Mouse (Mus musculus) frontal cortex, postnatal 14 days (tissue): ENCODE measurements around the gene Isoc2b.
"Not testable (repeated sequence)": the region's sequence is repeated elsewhere in the genome, so short reads cannot be mapped to it uniquely, and the experiment has no call there.

ENCODE experiments used
- DNase-seq, 2 experiments: peaks; one replicate each; pipeline ENCODE4 v3.0.0; 2022; ENCODE audit warnings: low spot score in 2 of 2

Isoc2b gene

DNA sequence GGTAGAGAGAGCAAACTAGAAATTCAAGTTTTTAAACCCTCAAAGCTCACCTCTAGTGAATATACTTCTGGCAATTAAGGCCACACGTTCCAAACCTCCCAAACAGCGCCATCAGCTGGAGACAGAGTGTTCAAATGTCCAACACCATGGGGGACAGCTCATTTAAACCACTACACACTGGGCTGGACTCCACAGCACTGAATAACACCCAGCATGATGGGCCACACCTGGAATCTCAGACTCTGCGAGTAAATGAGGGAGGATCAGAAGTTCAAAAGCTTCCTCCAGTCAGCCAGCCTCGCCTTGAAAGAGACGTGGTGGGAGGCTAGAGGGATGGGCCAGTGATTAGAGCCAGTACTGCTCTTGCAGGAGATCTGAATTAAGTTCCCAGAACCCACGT is at the start of gene Isoc2b:
Gene Isoc2b, minus strand, starts transcription at position 126 of the 400 bp plus-strand sequence.
- no peak for DNase-seq

GRCm38 (mm10) chr7:4919096-4919495 is 49.0 kb upstream of the Isoc2b start:
- no peak for DNase-seq

DNA sequence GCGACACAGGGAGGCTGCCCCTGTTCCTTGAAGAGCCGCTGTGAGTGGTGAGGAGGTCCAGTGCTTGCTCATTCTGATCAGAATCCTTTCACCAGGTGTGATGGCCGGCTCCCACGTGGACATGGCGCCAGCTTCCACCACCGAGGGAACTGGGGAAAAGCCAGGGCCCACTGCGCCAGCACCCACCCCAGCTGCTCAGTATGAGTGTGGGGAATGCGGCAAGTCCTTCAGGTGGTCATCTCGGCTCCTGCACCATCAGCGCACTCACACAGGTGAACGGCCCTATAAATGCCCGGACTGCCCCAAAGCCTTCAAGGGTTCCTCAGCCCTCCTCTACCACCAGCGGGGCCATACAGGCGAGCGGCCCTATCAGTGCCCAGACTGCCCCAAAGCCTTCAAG is 48.6 kb upstream of the Isoc2b start:
- DNase-seq = no peak

DNA sequence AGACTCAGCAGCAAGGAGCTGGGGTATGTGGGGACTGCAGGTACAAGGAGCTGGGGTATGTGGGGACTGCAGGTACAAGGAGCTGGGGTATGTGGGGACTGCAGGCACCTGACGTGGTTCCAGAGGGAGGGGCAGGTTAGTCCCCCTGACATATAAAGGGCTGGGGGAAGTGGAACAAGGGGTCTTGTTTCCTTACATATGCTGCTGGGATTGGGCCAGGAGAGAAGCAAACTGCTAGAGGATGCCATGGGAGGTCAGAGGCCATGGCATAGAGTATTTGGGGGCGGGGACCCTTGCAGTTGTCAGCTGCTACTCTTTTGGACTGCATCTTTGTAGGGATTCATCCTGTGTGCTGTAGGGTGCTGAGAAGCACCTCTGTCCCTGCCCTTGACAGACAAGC is 47.4 kb upstream of the Isoc2b start:
- no peak for DNase-seq

DNA sequence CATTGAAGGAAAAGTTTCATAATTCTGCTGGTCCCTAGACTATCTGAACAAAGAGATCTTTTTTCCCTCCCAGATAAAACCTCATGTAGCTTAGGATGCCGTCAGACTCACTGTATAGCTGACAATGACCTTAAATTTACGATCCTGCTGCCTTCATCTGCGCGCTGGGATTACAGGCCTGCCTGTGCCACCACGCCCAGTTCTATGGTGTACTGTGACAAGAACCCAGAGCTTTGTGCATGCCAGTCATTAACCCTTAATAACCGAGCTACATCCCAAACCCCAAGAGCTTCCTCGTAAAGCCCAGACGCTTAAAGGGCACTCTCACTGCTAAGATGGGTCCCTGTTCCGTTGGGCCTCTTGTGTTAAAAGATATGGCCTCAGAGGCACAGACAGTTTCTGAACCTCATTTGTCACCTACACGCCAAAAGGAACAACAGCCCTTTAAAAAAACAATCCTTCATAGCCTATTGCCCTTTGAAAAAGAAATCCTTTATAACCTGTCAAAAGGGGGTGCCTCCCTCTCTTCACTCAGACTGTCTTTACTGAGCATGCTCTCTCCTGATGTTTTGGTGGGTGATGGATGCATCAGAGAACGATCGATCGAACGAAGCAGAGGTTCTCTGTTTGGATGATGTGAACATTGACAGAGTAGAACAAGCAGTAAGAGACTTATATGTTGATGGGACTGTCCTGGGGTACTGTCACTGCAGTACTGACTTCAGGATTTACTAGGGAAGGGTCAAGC is 45.8 kb upstream of the Isoc2b start:
- DNase-seq = no peak

DNA sequence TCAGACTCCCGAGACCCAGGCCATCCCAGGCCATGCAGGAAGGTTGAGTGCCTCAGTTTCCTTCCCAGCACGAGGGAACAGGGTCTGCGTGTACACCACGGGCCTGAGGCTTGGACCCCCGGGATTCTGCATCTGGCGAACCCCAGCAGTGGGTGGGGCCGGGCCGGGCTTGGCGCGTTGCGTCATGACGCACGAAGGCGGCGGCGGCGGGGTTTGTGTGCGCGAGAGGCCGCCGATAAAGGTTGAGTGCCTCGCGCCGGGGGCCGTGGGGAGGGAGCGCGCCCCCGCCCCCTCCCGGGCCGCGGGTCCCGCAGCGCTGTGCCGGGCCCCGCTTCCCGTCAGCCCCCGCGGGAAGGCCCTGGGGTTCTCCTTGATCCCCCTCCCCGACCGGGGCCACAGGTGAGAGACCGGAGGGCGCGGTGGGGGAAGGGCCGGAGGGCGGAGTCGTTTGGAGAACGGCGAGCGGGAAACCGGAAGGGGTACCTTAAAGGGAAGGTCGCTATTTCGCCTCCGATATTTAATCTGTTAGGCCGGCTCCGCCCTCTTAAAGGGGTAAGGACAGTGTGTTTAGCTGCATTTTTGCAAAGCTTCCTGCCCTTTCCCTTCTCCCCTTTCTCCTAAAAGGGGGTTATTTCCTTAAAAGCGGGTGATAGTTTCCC is 45.1 kb upstream of the Isoc2b start, which contains the start of gene Zfp628:
Gene Zfp628, plus strand, starts transcription at position 211 of the 659 bp plus-strand sequence.
- peak; percentile 87 to 93 for DNase-seq

DNA sequence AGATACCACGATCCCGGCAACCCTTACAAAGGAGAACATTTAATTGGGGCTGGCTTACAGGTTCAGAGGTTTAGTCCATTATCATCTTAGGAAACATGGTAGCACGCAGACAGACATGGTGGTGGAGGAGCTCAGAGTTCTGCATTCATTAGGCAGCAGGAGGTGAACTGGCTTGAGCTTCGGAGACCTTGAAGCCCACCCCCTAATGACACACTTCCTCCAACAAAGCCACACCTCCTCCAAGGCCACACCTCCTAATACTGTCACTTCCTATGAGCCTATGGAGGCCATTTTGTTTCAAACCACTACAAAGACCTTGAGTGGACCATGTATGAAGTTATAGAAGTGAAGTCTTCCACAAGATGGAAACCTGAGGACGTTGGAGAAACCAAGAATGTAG is 42.2 kb upstream of the Isoc2b start:
- no peak for DNase-seq

DNA sequence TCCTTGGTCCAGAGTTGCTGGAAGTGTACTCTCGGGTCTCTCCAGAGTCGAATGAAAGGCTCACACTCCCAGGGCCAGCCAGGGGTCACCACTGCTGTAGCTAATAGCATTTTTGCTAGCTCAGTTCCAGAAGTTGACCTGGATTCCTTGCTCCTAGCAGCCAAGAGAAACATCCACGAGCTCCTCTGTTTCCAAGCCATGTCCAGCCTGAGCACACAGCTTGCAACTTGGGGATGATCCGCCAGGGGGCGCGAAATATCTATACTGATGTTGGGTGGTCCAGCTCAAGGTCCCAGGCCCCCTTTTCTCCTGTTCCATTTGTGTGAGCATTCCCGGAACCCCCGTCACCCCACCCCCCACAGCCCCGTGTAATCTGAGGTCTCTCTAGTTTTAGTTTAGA is 41.5 kb upstream of the Isoc2b start:
- peak in 1 of 2 experiments; percentile 59 for DNase-seq

GRCm38 (mm10) chr7:4906466-4906950 is 36.5 kb upstream of the Isoc2b start, which contains the start of gene Gm36210:
Gene Gm36210, minus strand, starts transcription at chr7:4906516.
- no peak for DNase-seq

DNA sequence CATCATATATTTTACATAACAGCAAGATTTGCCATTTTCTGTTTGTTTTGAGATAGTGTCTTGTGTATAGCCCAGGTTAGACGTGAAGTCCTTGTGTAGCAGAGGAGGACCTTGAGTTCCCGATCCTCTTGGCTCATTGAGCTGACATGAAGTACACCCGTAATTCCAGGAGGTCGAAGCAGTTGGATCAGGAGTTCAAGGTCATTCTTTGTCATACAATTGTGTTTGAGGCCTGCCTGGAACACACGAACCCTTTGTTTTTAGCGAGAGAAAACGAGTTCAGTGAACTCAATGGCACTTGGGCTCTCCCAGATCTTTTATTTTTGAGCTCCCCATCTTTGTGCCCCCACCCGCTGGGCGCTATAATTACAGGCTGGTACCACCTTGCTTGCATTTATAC is 32.3 kb upstream of the Isoc2b start:
- DNase-seq = no peak

DNA sequence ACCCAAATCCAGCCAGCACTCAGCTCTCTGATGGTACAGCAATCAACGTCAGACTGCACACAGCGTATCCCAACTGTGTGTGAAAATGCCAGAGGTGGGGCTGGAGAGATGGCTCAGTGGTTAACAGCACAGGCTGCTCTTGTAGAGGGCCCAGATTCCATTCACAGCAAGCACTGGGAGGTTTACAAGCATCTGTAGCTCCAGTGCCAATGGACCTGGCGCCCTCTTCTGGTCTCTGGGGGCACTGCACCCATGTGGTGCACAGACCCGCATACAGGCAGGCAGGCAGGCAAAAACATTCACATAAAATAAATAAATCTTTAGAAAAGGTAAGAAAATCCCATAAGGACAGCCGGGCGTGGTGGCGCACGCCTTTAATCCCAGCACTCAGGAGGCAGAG is 31.1 kb upstream of the Isoc2b start:
- no peak for DNase-seq

GRCm38 (mm10) chr7:4900523-4900851 is 30.4 kb upstream of the Isoc2b start:
- DNase-seq = no peak

DNA sequence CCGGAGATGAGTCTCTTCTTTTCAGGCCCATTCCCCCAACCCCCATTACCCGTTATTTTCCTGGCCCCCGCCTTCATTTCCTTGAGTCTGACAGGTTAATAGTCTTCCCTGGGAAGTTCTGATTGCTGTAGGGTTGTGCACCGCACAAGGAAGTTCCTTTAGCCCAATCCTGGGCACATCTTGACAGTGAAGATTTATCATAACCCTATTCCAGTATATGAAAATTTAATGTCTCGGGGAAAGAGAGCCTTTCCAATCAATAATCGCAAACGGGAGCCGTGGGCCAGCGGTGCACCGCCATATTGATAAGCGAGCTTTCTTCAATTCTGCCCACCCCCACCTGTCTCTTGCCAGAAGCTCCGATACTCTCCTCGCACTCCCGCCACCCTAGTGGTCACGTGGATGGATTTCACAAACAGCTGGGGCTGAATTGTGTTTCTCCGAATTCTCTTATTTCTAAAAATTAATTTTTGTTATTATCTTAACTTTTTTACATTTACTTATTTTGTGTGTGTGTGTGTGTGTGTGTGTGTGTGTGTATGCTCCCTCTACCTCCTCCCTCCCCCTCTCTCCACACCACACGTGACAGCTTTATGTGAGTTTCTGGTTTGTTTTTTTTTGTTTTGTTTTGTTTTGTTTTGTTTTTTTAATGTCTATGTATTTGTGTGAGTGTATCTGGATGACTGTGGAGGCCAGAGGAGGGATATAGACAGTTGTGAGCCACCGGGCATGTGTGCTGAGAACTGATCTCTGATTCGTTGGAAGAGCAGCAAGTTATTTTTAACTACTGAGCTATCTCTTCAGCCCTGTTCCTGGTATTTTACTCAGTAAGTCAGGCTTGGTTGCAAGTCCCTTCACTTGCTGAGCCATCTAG is 29.8 kb upstream of the Isoc2b start:
- DNase-seq = no peak

DNA sequence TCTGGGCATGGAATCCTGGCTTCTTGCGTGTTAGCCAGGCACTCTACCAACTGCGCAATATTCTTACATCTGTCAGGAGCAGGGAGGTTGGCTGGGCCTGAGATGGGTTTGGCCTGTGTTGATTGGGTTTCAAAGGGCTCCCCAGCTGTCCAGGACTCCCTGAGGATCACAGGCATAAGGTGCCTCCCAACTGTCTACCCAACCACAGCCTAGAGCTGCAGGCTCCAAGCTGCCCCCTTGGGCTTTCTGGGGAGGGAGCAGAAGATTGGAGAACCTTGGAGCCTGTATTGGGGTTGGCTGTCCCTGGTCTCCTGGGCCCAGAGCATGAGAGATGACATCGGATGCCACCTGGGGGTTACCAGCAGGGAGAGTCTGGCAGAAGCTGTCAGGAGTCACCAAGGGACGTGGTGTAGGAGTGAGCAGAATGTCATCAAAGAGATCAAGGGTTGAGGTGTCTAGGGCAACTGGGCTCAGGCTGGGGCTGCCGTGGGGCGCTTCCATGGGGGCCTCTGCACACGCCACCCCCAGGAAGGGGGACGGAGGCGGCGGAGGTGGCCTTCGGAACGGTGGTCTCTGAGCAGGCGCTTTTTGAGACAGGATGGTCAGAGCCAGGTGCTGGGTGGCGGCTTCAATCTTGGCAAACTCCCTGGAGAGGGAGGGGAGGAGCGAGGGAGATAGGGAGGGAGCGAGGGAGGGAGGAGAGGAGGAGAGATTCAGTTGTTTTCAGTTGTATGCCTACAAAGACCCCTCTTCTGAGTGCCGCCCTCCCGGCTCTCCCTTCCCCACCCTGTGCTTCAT is 29.0 kb upstream of the Isoc2b start:
- no peak for DNase-seq

DNA sequence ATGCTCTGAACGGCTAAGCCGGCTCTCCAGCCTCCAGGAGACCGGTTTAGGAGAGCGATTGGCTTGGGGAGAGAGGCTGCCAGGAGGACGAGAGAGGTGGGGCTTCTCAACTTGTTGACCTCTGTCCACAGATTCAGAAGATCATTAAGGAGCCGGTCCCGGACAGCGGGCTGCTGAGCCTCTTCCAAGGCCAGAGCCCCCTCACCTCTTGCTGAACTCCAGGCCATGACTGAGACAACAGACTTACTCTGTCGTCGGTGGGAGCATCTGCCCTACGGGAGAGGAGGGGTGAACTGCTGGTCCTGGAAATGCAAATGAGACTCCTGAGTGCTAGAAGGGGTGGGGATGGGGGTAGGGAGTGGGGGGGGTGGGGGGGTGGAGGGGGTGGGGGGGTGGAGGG is 25.1 kb upstream of the Isoc2b start:
- no peak for DNase-seq

DNA sequence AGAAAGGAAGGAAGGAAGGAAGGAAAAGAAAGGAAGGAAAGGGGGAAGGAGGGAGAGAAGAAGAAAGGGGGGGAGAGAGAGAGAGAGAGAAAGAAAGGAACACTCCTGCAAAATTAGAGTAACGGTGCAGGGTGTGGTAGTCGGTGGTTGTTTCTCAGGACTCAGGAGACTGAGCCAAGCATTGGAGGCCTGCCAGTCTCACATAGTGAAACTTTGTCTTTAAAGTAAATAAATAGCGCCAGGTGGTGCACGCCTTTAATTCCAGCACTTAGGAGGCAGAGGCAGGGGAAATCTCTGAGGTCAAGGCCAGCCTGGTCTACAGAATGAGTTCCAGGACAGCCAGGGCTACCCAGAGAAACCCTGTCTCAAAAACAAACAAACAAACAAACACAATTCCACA is 16.6 kb upstream of the Isoc2b start:
- no peak for DNase-seq

- DNase-seq = not testable (repeated sequence)
These were observed 9.0 kb upstream of the Isoc2b start for GRCm38 (mm10) chr7:4879036-4879435.

GRCm38 (mm10) chr7:4878186-4878585 is 8.1 kb upstream of the Isoc2b start:
- DNase-seq = no peak

- DNase-seq = no peak
These were observed 7.2 kb upstream of the Isoc2b start for GRCm38 (mm10) chr7:4877226-4877625.

DNA sequence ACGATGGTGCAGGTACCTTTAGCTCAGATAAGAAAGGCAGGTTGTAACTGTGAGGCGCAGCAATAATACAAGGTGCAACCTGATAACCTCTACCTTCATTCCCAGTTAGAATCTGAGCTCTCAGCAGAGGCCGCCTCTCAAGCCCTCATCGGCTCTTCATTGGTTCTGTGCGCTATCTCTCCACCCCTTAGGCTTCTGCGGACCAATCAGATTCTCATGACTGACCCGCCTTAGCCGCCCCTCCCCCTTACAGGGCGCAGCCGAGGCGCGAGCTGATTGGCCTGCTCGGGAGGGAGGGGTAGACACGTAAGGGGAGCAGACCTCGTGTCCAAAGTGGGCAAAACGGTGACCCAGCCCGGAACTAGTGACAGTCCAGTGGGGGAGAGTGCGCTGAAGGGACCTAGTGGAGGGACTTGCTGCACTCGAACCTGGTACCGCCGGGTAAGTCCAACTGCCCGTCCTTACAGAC is 6.7 kb upstream of the Isoc2b start, which contains the start of gene Isoc2a:
Gene Isoc2a, plus strand, starts transcription at position 401 of the 469 bp plus-strand sequence.
- peak; percentile 77 to 83 for DNase-seq

- DNase-seq = no peak
These were observed 3.4 kb downstream of the Isoc2b start for GRCm38 (mm10) chr7:4866631-4867180.
